In genomic region chr1:88255989-88256754, GRCm38 (mm10) we compare ENCODE assay signal across 39 mouse cellular contexts. TPM values are rescaled to one million over a fixed set of nuclear protein-coding genes. Genes with fewer than 3 reads are reported as not detected.
DNase-seq lines count a peak whose midpoint lies in the region; ATAC-seq and TF ChIP-seq lines count a peak whose summit lies in the region.
"Had no signal": no experiment of that assay in that cellular context is flagged by ENCODE, and none has a peak within 500 bp of the region (broad histone marks: within the 10 kb centered on the region; RNA-seq: fewer than 3 reads in every experiment).

No protein-coding gene starts in this region.

- H3K9ac ChIP-seq in heart, embryonic 11.5 days (ENCODE audit: low read depth, low read length), result no peak overlapping the region
- no peak overlapping the region for H3K9ac ChIP-seq in hindbrain, postnatal 0 days (replicated peaks; ENCODE audit: low read length)
- H3K9ac ChIP-seq: hindbrain, embryonic 15.5 days; liver, embryonic 12.5 days; liver, postnatal 0 days; stomach, embryonic 15.5 days had no signal

- H3K4me3 ChIP-seq in heart, embryonic 11.5 days (ENCODE audit: low read depth, low read length), result no peak overlapping the region
- H3K4me3 ChIP-seq in megakaryocyte, embryonic 14.5 days (replicated peaks), result peak overlapping the region; percentile 2
- no peak overlapping the region for H3K4me3 ChIP-seq in hindbrain, postnatal 0 days (ENCODE audit: low read length)
- H3K4me3 ChIP-seq: hindbrain, embryonic 10.5 days; hindbrain, embryonic 15.5 days; left cerebral cortex, adult 2 months; liver, embryonic 12.5 days; stomach, embryonic 15.5 days had no signal

- ATAC-seq in heart, embryonic 11.5 days (replicated peaks; ENCODE audit: insufficient number of reproducible peaks, low FRiP score, low TSS enrichment), result no peak
- ATAC-seq in megakaryocyte, adult 5-6 weeks (ENCODE audit: poor library complexity, severe bottlenecking), result no peak
- ATAC-seq in hindbrain, postnatal 0 days, result no peak
- ATAC-seq: activated CD4-positive, CD25-positive, alpha-beta regulatory T cell, adult 4 months; forebrain, embryonic 14.5 days; liver, embryonic 12.5 days; liver, postnatal 0 days; midbrain, embryonic 16.5 days had no signal

- no peak overlapping the region for H3K4me2 ChIP-seq in heart, embryonic 11.5 days
- no peak overlapping the region for H3K4me2 ChIP-seq in hindbrain, postnatal 0 days (ENCODE audit: low read depth, low read length)
- H3K4me2 ChIP-seq: hindbrain, embryonic 15.5 days; liver, embryonic 12.5 days; stomach, embryonic 15.5 days had no signal

- no peak for TF ChIP-seq CTCF in hindbrain, postnatal 0 days (IDR thresholded peaks at IDR 0.05; ENCODE audit: low read depth)

- H3K36me3 ChIP-seq in heart, embryonic 11.5 days (ENCODE audit: control insufficient read depth, insufficient read depth, low read length), result peaks cover 9% of the 10 kb centered on the region
- H3K36me3 ChIP-seq in megakaryocyte, embryonic 14.5 days (replicated peaks; ENCODE audit: low read length), result peaks cover 20% of the 10 kb centered on the region
- H3K36me3 ChIP-seq in hindbrain, postnatal 0 days (ENCODE audit: insufficient read depth, low read length), result peaks cover 7% of the 10 kb centered on the region; the same call in 1 of the 2 replicates

- peaks cover 5% of the 10 kb centered on the region; the same call in 1 of the 2 replicates for H3K4me1 ChIP-seq in heart, embryonic 11.5 days (ENCODE audit: control insufficient read depth, insufficient read depth, low read length)
- peaks cover 23% of the 10 kb centered on the region for H3K4me1 ChIP-seq in megakaryocyte, embryonic 14.5 days
- H3K4me1 ChIP-seq in hindbrain, postnatal 0 days (ENCODE audit: insufficient read depth, low read length), result no peaks in the 10 kb centered on the region
- H3K4me1 ChIP-seq: hindbrain, embryonic 10.5 days; hindbrain, embryonic 15.5 days; stomach, embryonic 15.5 days had no signal

- peaks cover 71% of the 10 kb centered on the region for H3K9me3 ChIP-seq in heart, embryonic 11.5 days (replicated peaks; ENCODE audit: control insufficient read depth, low read length)
- H3K9me3 ChIP-seq in megakaryocyte, embryonic 14.5 days, result peaks cover 60% of the 10 kb centered on the region
- H3K9me3 ChIP-seq in hindbrain, postnatal 0 days (ENCODE audit: low read length), result peaks cover 41% of the 10 kb centered on the region
- H3K9me3 ChIP-seq: stomach, embryonic 15.5 days had no signal

- WGBS in heart, embryonic 11.5 days (ENCODE audit: insufficient replicate concordance), result 73% methylated on average over 13 of the region's 13 CpGs
- WGBS in hindbrain, postnatal 0 days, result 77% methylated on average over 13 of the region's 13 CpGs

- no peaks in the 10 kb centered on the region for H3K27me3 ChIP-seq in heart, embryonic 11.5 days (ENCODE audit: control insufficient read depth, insufficient read depth, low read length)
- peaks cover 13% of the 10 kb centered on the region for H3K27me3 ChIP-seq in megakaryocyte, embryonic 14.5 days (replicated peaks)
- no peaks in the 10 kb centered on the region for H3K27me3 ChIP-seq in hindbrain, postnatal 0 days (ENCODE audit: insufficient read depth, low read length)
- H3K27me3 ChIP-seq: hindbrain, embryonic 15.5 days; liver, embryonic 12.5 days; stomach, embryonic 15.5 days had no signal

- DNase-seq in adrenal gland, postnatal 10 days, result peak; percentile 36
- DNase-seq in adrenal gland, postnatal 25 days, result no peak
- peak; percentile 96 for DNase-seq in heart, adult 11 months
- DNase-seq in cerebellum, postnatal 10 days, result peak; percentile 86 to 87
- DNase-seq in hindbrain, postnatal 0 days (ENCODE audit: low spot score), result no peak
- DNase-seq: adrenal gland, adult 2 months; heart, postnatal 14 days; kidney, adult 18-20 months; kidney, postnatal 4 days; liver, postnatal 0 days; lung, postnatal 36 days; right cerebral cortex, postnatal 25 days; thymus, adult 18-20 months; thymus, postnatal 25 days had no signal

- no peak overlapping the region for H3K27ac ChIP-seq in heart, embryonic 11.5 days (ENCODE audit: low read depth, low read length)
- H3K27ac ChIP-seq in hindbrain, postnatal 0 days, result no peak overlapping the region
- H3K27ac ChIP-seq: hindbrain, embryonic 10.5 days; hindbrain, embryonic 15.5 days; left cerebral cortex, adult 2 months; liver, embryonic 12.5 days; stomach, embryonic 15.5 days had no signal

RNA-seq across cellular contexts. Expression of gene Hjurp, which starts 21.3 kb away (rescaled TPM):
- total RNA-seq in adrenal gland, postnatal 10 days (2021), result 10 to 100 TPM; 63.8 to 91.9 TPM
- 58.4 and 64.0 TPM in 2 replicates for total RNA-seq in adrenal gland, postnatal 25 days (2021)
- 117 and 118 TPM in 2 replicates for polyA plus RNA-seq in heart, embryonic 11.5 days (2014; fragmentation: Nextera tagmentation; extraction: Ambion mirVana)
- 2.4 and 4.0 TPM in 2 replicates for polyA plus RNA-seq in megakaryocyte, embryonic 14.5 days (2012; ENCODE audit: insufficient read depth, low replicate concordance)
- total RNA-seq in megakaryocyte, adult 5-6 weeks (2015), result 99.8 and 112 TPM in 2 replicates
- total RNA-seq in megakaryocyte, adult 5-6 weeks (2017), result 174 and 189 TPM in 2 replicates
- 82.8 and 86.3 TPM in 2 replicates for total RNA-seq in hindbrain, postnatal 0 days (2014; rRNA removed)
- 47.2 and 47.7 TPM in 2 replicates for polyA plus RNA-seq in hindbrain, postnatal 0 days (2015; fragmentation: Nextera tagmentation; extraction: Ambion mirVana)

RNA-seq across cellular contexts. Expression of gene Trpm8, which starts 21.3 kb away (rescaled TPM):
- not detected for total RNA-seq in adrenal gland, postnatal 10 days (2021)
- total RNA-seq in adrenal gland, postnatal 25 days (2021), result not detected in 2 replicates
- polyA plus RNA-seq in heart, embryonic 11.5 days (2014; fragmentation: Nextera tagmentation; extraction: Ambion mirVana), result 0.10 TPM in 1 of 2 replicates, not detected in the other
- polyA plus RNA-seq in megakaryocyte, embryonic 14.5 days (2012; ENCODE audit: insufficient read depth, low replicate concordance), result not detected in 2 replicates
- not detected in 2 replicates for total RNA-seq in megakaryocyte, adult 5-6 weeks (2015)
- total RNA-seq in megakaryocyte, adult 5-6 weeks (2017), result not detected in 2 replicates
- 0.05 and 0.14 TPM in 2 replicates for total RNA-seq in hindbrain, postnatal 0 days (2014; rRNA removed)
- polyA plus RNA-seq in hindbrain, postnatal 0 days (2015; fragmentation: Nextera tagmentation; extraction: Ambion mirVana), result 0.11 and 0.15 TPM in 2 replicates
- total RNA-seq: adrenal gland, adult 2 months; CH12.LX; gastrocnemius, adult 18-20 months; gastrocnemius, postnatal 4 days; heart, adult 8-10 months; heart, postnatal 14 days; neutrophil, adult 5-6 weeks had no signal
- polyA plus RNA-seq: activated CD4-positive, CD25-positive, alpha-beta regulatory T cell, adult 4 months; adrenal gland, adult 2 months; embryonic facial prominence, embryonic 11.5 days; forebrain, embryonic 14.5 days; hindbrain, embryonic 10.5 days; intestine, embryonic 14.5 days; kidney, embryonic 16.5 days; limb, embryonic 14.5 days; liver, embryonic 12.5 days; liver, postnatal 0 days; neural tube, embryonic 11.5 days; stomach, embryonic 15.5 days had no signal

RNA-seq across cellular contexts. Expression of gene Mroh2a, which starts 29.4 kb away (rescaled TPM):
- total RNA-seq in adrenal gland, postnatal 10 days (2021), result 1 to 10 TPM in 1 of 2 experiments, under 1 TPM in 1; 0.67 to 1.3 TPM
- total RNA-seq in adrenal gland, postnatal 25 days (2021), result 0.33 TPM in 1 of 2 replicates, not detected in the other
- polyA plus RNA-seq in heart, embryonic 11.5 days (2014; fragmentation: Nextera tagmentation; extraction: Ambion mirVana), result 0.63 and 1.1 TPM in 2 replicates
- polyA plus RNA-seq in megakaryocyte, embryonic 14.5 days (2012; ENCODE audit: insufficient read depth, low replicate concordance), result not detected in 2 replicates
- 0.47 and 1.2 TPM in 2 replicates for total RNA-seq in megakaryocyte, adult 5-6 weeks (2015)
- 0.28 and 0.37 TPM in 2 replicates for total RNA-seq in megakaryocyte, adult 5-6 weeks (2017)
- total RNA-seq in hindbrain, postnatal 0 days (2014; rRNA removed), result 0.16 TPM in 1 of 2 replicates, not detected in the other
- polyA plus RNA-seq in hindbrain, postnatal 0 days (2015; fragmentation: Nextera tagmentation; extraction: Ambion mirVana), result 0.23 and 0.55 TPM in 2 replicates
- total RNA-seq: gastrocnemius, adult 18-20 months had no signal

RNA-seq across cellular contexts. Expression of gene Ugt1a1, which starts 44.4 kb away (rescaled TPM):
- 100 to 1,000 TPM in 1 of 2 experiments, 10 to 100 TPM in 1; 40.3 to 102 TPM for total RNA-seq in adrenal gland, postnatal 10 days (2021)
- 27.4 and 28.3 TPM in 2 replicates for total RNA-seq in adrenal gland, postnatal 25 days (2021)
- not detected in 2 replicates for polyA plus RNA-seq in heart, embryonic 11.5 days (2014; fragmentation: Nextera tagmentation; extraction: Ambion mirVana)
- polyA plus RNA-seq in megakaryocyte, embryonic 14.5 days (2012; ENCODE audit: insufficient read depth, low replicate concordance), result not detected in 2 replicates
- total RNA-seq in megakaryocyte, adult 5-6 weeks (2015), result 0.29 and 1.1 TPM in 2 replicates
- 0.37 TPM in 1 of 2 replicates, not detected in the other for total RNA-seq in megakaryocyte, adult 5-6 weeks (2017)
- 0.42 TPM in 1 of 2 replicates, not detected in the other for total RNA-seq in hindbrain, postnatal 0 days (2014; rRNA removed)
- 0.09 TPM in 1 of 2 replicates, not detected in the other for polyA plus RNA-seq in hindbrain, postnatal 0 days (2015; fragmentation: Nextera tagmentation; extraction: Ambion mirVana)
- total RNA-seq: CH12.LX; ES-E14; heart, adult 8-10 months; heart, postnatal 14 days had no signal
- polyA plus RNA-seq: activated CD4-positive, CD25-positive, alpha-beta regulatory T cell, adult 4 months; C2C12; embryonic facial prominence, embryonic 11.5 days; forebrain, embryonic 14.5 days; heart, embryonic 14.5 days; hindbrain, embryonic 10.5 days; hindbrain, embryonic 15.5 days; liver, embryonic 12.5 days; lung, embryonic 16.5 days; midbrain, embryonic 16.5 days; neural tube, embryonic 11.5 days had no signal

RNA-seq across cellular contexts. Expression of gene Dnajb3, which starts 50.6 kb away (rescaled TPM):
- 1 to 10 TPM; 3.0 to 3.9 TPM for total RNA-seq in adrenal gland, postnatal 10 days (2021)
- 3.4 and 5.9 TPM in 2 replicates for total RNA-seq in adrenal gland, postnatal 25 days (2021)
- 9.6 and 10.4 TPM in 2 replicates for polyA plus RNA-seq in heart, embryonic 11.5 days (2014; fragmentation: Nextera tagmentation; extraction: Ambion mirVana)
- not detected in 2 replicates for polyA plus RNA-seq in megakaryocyte, embryonic 14.5 days (2012; ENCODE audit: insufficient read depth, low replicate concordance)
- 0.66 TPM in 1 of 2 replicates, not detected in the other for total RNA-seq in megakaryocyte, adult 5-6 weeks (2015)
- total RNA-seq in megakaryocyte, adult 5-6 weeks (2017), result not detected in 2 replicates
- total RNA-seq in hindbrain, postnatal 0 days (2014; rRNA removed), result 4.7 and 7.5 TPM in 2 replicates
- polyA plus RNA-seq in hindbrain, postnatal 0 days (2015; fragmentation: Nextera tagmentation; extraction: Ambion mirVana), result 8.6 and 11.7 TPM in 2 replicates
- total RNA-seq: CH12.LX; gastrocnemius, adult 18-20 months; neutrophil, adult 5-6 weeks had no signal
- polyA plus RNA-seq: C2C12 had no signal

Comparison
In these comparisons a context has a peak if more than half of its experiments do, and no peak if none do; other contexts are left out.
1. DNase-seq: peak in adrenal gland, postnatal 10 days (single experiment), heart, adult 11 months (single experiment) and cerebellum, postnatal 10 days (2 of 2); none in adrenal gland, postnatal 25 days (single experiment) and hindbrain, postnatal 0 days (single experiment).